In the genomic region with DNA sequence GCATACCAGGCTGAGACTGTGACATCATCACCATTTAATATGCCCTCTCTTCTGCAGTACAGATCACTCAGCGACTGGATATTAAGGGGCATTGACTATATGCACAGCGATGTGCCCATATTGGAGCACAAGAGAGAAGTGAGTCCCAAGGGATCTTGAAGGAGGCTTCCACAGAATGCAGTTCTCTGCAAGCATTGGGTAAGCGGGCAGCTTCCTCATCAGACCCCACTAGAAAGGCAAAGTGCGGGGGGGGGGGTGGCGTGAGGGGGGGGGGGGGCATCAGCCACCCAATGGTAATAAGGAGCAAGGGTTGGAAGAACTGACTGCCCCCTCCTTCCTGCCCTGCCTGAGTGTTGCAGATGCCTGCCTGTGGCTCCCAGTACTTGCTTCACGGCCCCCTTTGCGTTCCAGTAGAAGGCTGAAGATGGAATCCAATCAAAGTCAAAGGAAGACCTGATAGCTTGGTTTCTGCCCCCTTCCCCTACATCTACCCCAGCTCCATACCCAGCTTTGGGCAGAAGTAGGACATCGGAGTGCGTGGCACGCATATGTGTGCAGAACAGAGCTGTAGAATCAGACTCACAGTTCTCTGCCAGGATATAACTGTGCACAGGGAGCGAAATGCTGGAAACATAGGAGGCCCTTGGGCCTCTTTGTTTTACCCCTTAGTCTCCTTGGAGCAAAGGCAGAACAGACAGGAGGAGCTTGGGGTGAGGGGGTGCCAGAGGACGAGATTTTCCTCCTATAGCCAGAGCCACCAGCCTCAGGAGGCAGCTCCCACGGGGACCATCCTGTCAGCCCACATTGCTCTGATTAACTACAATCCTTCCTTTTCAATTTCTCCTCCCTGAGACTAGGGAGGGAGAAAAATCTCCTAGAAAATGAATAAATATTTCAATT, we compare ENCODE assay signal across 8 mouse cellular contexts. TPM values are rescaled to one million over a fixed set of nuclear protein-coding genes. Genes with fewer than 3 reads are reported as not detected.
A peak's percentile ranks its signal among the peaks of the same experiment; 100 is the strongest.
DNase-seq lines count a peak whose midpoint lies in the region; ATAC-seq and TF ChIP-seq lines count a peak whose summit lies in the region.

No protein-coding gene starts in this region.

- H3K4me1 ChIP-seq in forebrain, embryonic 11.5 days (replicated peaks; ENCODE audit: control insufficient read depth, insufficient read depth, low read length) = peaks cover 16% of the 10 kb centered on the region
- H3K4me1 ChIP-seq in intestine, embryonic 16.5 days (ENCODE audit: control insufficient read depth, insufficient read depth, low read length) = peaks cover 15% of the 10 kb centered on the region
- peaks cover 79% of the 10 kb centered on the region for H3K4me1 ChIP-seq in neural tube, embryonic 15.5 days

- H3K36me3 ChIP-seq in forebrain, embryonic 11.5 days (ENCODE audit: control insufficient read depth, insufficient read depth, low read length) = no peaks in the 10 kb centered on the region
- H3K36me3 ChIP-seq in intestine, embryonic 16.5 days (ENCODE audit: control insufficient read depth, insufficient read depth, low read length) = no peaks in the 10 kb centered on the region
- no peaks in the 10 kb centered on the region for H3K36me3 ChIP-seq in neural tube, embryonic 15.5 days

- H3K9me3 ChIP-seq in forebrain, embryonic 11.5 days (ENCODE audit: control insufficient read depth, low read length) = no peaks in the 10 kb centered on the region
- H3K9me3 ChIP-seq in intestine, embryonic 16.5 days (ENCODE audit: control insufficient read depth, low read length) = no peaks in the 10 kb centered on the region
- H3K9me3 ChIP-seq in neural tube, embryonic 15.5 days (replicated peaks) = no peaks in the 10 kb centered on the region

- H3K4me3 ChIP-seq in left cerebral cortex, adult 2 months = peak overlapping the region; percentile 16
- peak overlapping the region; percentile 53 for H3K4me3 ChIP-seq in forebrain, embryonic 11.5 days (ENCODE audit: low read depth, low read length)
- peak overlapping the region; percentile 65 for H3K4me3 ChIP-seq in intestine, embryonic 16.5 days (ENCODE audit: low read length)
- peak overlapping the region; percentile 63 for H3K4me3 ChIP-seq in neural tube, embryonic 15.5 days (replicated peaks)

- intact Hi-C loops in left cerebral cortex, adult 2 months (cut with DNase I) = no loop called here
- intact Hi-C loops in left cerebral cortex, postnatal 10 days (cut with DNase I) = no loop called here

- no peak overlapping the region for H3K27ac ChIP-seq in left cerebral cortex, adult 2 months
- H3K27ac ChIP-seq in forebrain, embryonic 11.5 days (ENCODE audit: low read depth, low read length) = no peak overlapping the region
- 0 out of 2 replicates have a peak overlapping the region, but pooled peaks have one; percentile 9 for H3K27ac ChIP-seq in intestine, embryonic 16.5 days (ENCODE audit: low read length)
- peak overlapping the region; percentile 85 for H3K27ac ChIP-seq in neural tube, embryonic 15.5 days (replicated peaks)

- no peak for DNase-seq in left cerebral cortex, adult 2 months (ENCODE audit: extremely low spot score in 1 of 2, low spot score in 2 of 2)
- no peak for DNase-seq in left cerebral cortex, postnatal 10 days (ENCODE audit: extremely low spot score in 1 of 2, low spot score in 2 of 2)
- DNase-seq in forebrain, embryonic 11.5 days (ENCODE audit: low spot score) = peak; percentile 48
- DNase-seq in MN1 (ENCODE audit: low spot score) = no peak
- DNase-seq in left cerebral cortex, adult 18-20 months (ENCODE audit: low spot score in 2 of 2) = no peak

- WGBS in forebrain, embryonic 11.5 days = 39% methylated on average over 13 of the region's 13 CpGs
- 51% methylated on average over 12 of the region's 13 CpGs for WGBS in intestine, embryonic 16.5 days
- WGBS in neural tube, embryonic 15.5 days = 21% methylated on average over 12 of the region's 13 CpGs

- no peak for ATAC-seq in forebrain, embryonic 11.5 days (replicated peaks; ENCODE audit: low FRiP score)
- ATAC-seq in intestine, embryonic 16.5 days = no peak
- peak; percentile 34; the same call in 1 of the 2 replicates for ATAC-seq in neural tube, embryonic 15.5 days (ENCODE audit: low FRiP score)
- ATAC-seq in activated CD4-positive, CD25-positive, alpha-beta regulatory T cell, adult 4 months = no peak

- H3K27me3 ChIP-seq in forebrain, embryonic 11.5 days (ENCODE audit: control insufficient read depth, insufficient read depth, low read length) = no peaks in the 10 kb centered on the region
- H3K27me3 ChIP-seq in intestine, embryonic 16.5 days (replicated peaks; ENCODE audit: control insufficient read depth, insufficient read depth, low read length) = no peaks in the 10 kb centered on the region
- 0 out of 2 replicates have a peak, but pooled peaks cover 5% of the 10 kb centered on the region for H3K27me3 ChIP-seq in neural tube, embryonic 15.5 days (replicated peaks)

- no peak for TF ChIP-seq CTCF in left cerebral cortex, adult 2 months (IDR thresholded peaks at IDR 0.05)

- peak overlapping the region; percentile 61 for H3K4me2 ChIP-seq in forebrain, embryonic 11.5 days (ENCODE audit: low read depth, low read length, severe bottlenecking)
- H3K4me2 ChIP-seq in intestine, embryonic 16.5 days (ENCODE audit: low read depth, low read length) = peak overlapping the region; percentile 77
- peak overlapping the region; percentile 73 for H3K4me2 ChIP-seq in neural tube, embryonic 15.5 days

- H3K9ac ChIP-seq in forebrain, embryonic 11.5 days (ENCODE audit: low read length) = peak overlapping the region; percentile 90
- H3K9ac ChIP-seq in intestine, embryonic 16.5 days (ENCODE audit: low read depth, low read length) = peak overlapping the region; percentile 84
- peak overlapping the region; percentile 59 for H3K9ac ChIP-seq in neural tube, embryonic 15.5 days (replicated peaks)

RNA-seq across cellular contexts. Expression of gene Kirrel, which starts 3.1 kb away (rescaled TPM):
- total RNA-seq in left cerebral cortex, adult 2 months (2021) = 1 to 10 TPM; 4.3 to 4.9 TPM
- 1 to 10 TPM; 5.7 to 5.8 TPM for total RNA-seq in left cerebral cortex, postnatal 10 days (2021)
- 10.2 and 10.6 TPM in 2 replicates for polyA plus RNA-seq in forebrain, embryonic 11.5 days (2014; fragmentation: Nextera tagmentation; extraction: Ambion mirVana)
- polyA plus RNA-seq in intestine, embryonic 16.5 days (2015; fragmentation: Nextera tagmentation; extraction: Ambion mirVana) = 7.3 and 8.3 TPM in 2 replicates
- 5.9 and 8.0 TPM in 2 replicates for polyA plus RNA-seq in neural tube, embryonic 15.5 days (2015; fragmentation: Nextera tagmentation; extraction: Ambion mirVana)
- polyA plus RNA-seq in activated CD4-positive, CD25-positive, alpha-beta regulatory T cell, adult 4 months (2017; shearing (Covaris generic)) = not detected
- total RNA-seq in left cerebral cortex, adult 18-20 months (2021) = 1 to 10 TPM; 3.9 to 4.2 TPM

Comparison
In these comparisons a context has a peak if more than half of its experiments do, and no peak if none do; other contexts are left out.
1. H3K27ac ChIP-seq: peak in intestine, embryonic 16.5 days (single experiment) and neural tube, embryonic 15.5 days (single experiment); none in left cerebral cortex, adult 2 months (single experiment) and forebrain, embryonic 11.5 days (single experiment).
2. Peak in every context shown above with its lines, with median percentiles within 50 percentile points of each other: H3K4me3 ChIP-seq, H3K4me2 ChIP-seq and H3K9ac ChIP-seq.